Mouse (Mus musculus) kidney, adult 8-10 months (tissue): Measurements from ENCODE around the gene Arhgap36.

ENCODE experiments used
- DNase-seq, 2 experiments: peaks; one replicate each; pipeline ENCODE4 v3.0.0; 2022

The Arhgap36 gene

GRCm38 (mm10) chrX:49463442-49463970 lies at the start of gene Arhgap36:
TSS of gene Arhgap36 (plus strand) at chrX:49463945.
- DNase-seq = no peak

DNA sequence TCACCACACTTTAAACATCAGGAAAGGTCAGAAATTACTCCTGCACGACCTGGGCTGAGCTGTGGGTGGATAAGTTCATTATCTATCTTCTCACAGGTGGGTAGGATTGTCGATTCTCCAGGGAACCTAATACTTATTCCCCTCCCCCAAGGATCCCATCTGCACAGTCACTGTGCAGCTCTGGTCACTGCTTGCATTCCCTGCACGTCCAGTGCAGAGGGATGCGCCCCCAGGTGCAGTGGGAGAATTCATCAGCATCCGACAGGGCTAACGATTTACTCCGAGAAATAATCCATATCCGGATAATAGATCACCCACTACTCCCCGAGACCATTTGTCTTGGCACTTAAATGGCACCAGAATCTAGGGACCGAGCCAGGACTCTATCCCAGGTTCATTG lies 6.0 kb upstream of the Arhgap36 start:
- no peak for DNase-seq

- no peak for DNase-seq
Observed at GRCm38 (mm10) chrX:49470287-49471054, 6.7 kb downstream of the Arhgap36 start.

GRCm38 (mm10) chrX:49479968-49480809 lies 16.4 kb downstream of the Arhgap36 start:
- DNase-seq = no peak

DNA sequence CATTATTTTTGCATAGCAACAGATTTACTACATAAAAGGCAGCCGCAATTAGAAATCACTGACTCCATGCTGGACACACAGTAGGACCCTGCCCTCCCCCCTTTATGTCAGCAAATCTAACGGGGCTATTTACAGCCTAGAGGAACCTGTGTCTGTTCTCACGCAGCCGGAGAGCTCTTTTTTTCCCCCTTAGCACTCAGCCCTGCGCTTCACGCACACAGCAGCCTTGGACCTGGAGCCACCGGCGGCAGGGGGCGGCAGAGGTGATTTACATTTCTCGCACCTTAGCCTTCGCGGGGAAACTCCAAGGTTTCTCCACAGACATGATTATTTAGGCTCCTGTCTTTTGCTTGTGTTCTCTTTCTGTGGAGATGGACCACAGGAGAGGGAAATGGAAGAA lies 17.1 kb downstream of the Arhgap36 start:
- DNase-seq = no peak

- DNase-seq = no peak
Observed at GRCm38 (mm10) chrX:49489141-49489540, 25.4 kb downstream of the Arhgap36 start.

- DNase-seq = no peak
Observed at GRCm38 (mm10) chrX:49493739-49494449, 30.1 kb downstream of the Arhgap36 start.
